Mouse (Mus musculus) heart, postnatal 0 days (tissue): ENCODE results near the gene Hba-x. TPM values are rescaled to one million over a fixed set of nuclear protein-coding genes. Genes with fewer than 3 reads are reported as not detected.

Experiments used
- ATAC-seq: fragments of 200-750 bp; cut with Nextera tagmentation; 2 replicates; pipeline ENCODE4 v1.8.0; 2017; ENCODE audit warnings: low read depth, moderate number of reproducible peaks, moderate library complexity; ENCODE audit not compliant: insufficient read depth
- DNase-seq: peaks from one replicate; pipeline ENCODE4 v3.0.0-alpha.2; 2016; ENCODE audit warnings: low spot score
- H3K27ac ChIP-seq: fragments of 300-500 bp; sonication (generic); 2 replicates; pipeline ENCODE4 v1.5.1; 2014; ENCODE audit warnings: low read depth, mild to moderate bottlenecking
- H3K27me3 ChIP-seq: fragments of 300-500 bp; sonication (generic); 2 replicates; pipeline ENCODE4 v1.6.1; 2014; ENCODE audit warnings: low read length, mixed read lengths; ENCODE audit not compliant: control insufficient read depth, insufficient read depth
- H3K36me3 ChIP-seq: fragments of 300-500 bp; sonication (generic); replicated peaks from 2 replicates; pipeline ENCODE4 v1.6.1; 2014; ENCODE audit warnings: low read length, mixed read lengths; ENCODE audit not compliant: control insufficient read depth, insufficient read depth
- H3K4me1 ChIP-seq: fragments of 300-500 bp; sonication (generic); 2 replicates; pipeline ENCODE4 v1.6.1; 2014; ENCODE audit warnings: antibody characterized with exemption; ENCODE audit not compliant: control insufficient read depth, insufficient read depth
- H3K4me2 ChIP-seq: fragments of 300-500 bp; sonication (generic); 2 replicates; pipeline ENCODE4 v1.6.1; 2014; ENCODE audit warnings: low read depth, mild to moderate bottlenecking, low read length, moderate library complexity
- H3K4me3 ChIP-seq: fragments of 300-500 bp; sonication (generic); 2 replicates; pipeline ENCODE4 v1.5.1; 2014; ENCODE audit warnings: low read depth, low read length
- H3K9ac ChIP-seq: fragments of 300-500 bp; sonication (generic); replicated peaks from 2 replicates; pipeline ENCODE4 v1.6.1; 2014; ENCODE audit warnings: low read depth, low read length, mixed read lengths
- H3K9me3 ChIP-seq: fragments of 300-500 bp; sonication (generic); replicated peaks from 2 replicates; pipeline ENCODE4 v1.6.1; 2016; ENCODE audit warnings: low read length; ENCODE audit not compliant: control insufficient read depth
- CTCF ChIP-seq: IDR thresholded peaks from 2 replicates; pipeline ENCODE4 v1.5.1; 2016; ENCODE audit warnings: antibody characterized with exemption, control low read depth, low read depth
- EP300 ChIP-seq: IDR thresholded peaks from 2 replicates; pipeline ENCODE4 v1.6.1; 2016; ENCODE audit warnings: antibody characterized with exemption, low read depth
- WGBS: fragments of 180-500 bp; shearing (Covaris S2); extraction: QIAGEN DNeasy Blood & Tissue Kit; methylation state at CpG from one replicate; pipeline ENCODE4 v1.1.7; 2014; 5-methylcytosine and 5-hydroxymethylcytosine counted together
- polyA plus RNA-seq: library from polyadenylated mRNA; unstranded; fragments of >200 nt; fragmentation: Nextera tagmentation; extraction: Ambion mirVana; gene quantifications from 2 replicates; pipeline ENCODE4 v1.2.1, GENCODE M21; 2015
- total RNA-seq: library from RNA; depleted of rRNA; stranded (reverse); fragments of >200 nt; gene quantifications from 2 replicates; pipeline ENCODE4 v1.2.3, GENCODE M21; 2014; ENCODE audit warnings: low replicate concordance

Gene Hba-x
- total and polyA plus RNA-seq, 2 experiments from 2014 or later: 0.68 TPM; not detected in 1

DNA sequence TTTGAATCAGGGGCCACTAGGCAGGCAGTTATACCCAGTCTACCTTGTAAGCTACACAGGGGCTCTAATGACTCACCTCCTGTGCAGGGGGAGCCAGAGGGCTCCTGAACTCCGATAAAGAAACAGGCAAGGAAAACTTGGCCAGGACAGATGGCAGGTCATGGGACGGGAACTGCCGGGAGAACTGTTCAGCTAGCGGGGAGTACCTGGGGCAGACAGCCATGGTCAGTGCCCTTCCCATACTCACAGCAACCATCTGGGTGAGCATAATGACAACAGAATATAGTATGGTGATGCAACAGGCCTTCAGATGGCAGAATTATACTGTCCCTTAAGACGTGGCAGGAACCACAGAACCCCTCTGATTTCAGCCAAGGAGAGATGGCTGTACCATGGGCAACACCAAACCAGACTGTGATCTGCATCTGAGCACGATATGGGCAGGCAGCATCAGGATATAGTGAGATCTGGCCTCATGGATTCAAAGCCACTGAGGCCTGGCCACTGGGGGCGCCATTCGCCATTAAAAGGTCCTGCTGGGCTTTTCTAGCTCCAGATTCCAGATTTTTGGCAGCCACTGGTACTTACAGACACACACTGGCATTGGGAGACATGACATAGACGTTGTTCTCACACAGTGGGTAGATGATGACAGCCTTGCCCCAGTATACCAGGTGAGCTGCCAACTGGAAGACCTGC lies 39.3 kb upstream of the Hba-x start:
- DNase-seq (peak; percentile 39), ATAC-seq (no peak)
- TF ChIP-seq CTCF: peak; percentile 49
- TF ChIP-seq EP300: no peak
- H3K9me3 ChIP-seq: no peaks in the 10 kb centered on the region
- no peaks in the 10 kb centered on the region for H3K27me3 ChIP-seq
- WGBS: 58% methylated on average over 9 of the region's 9 CpGs
- H3K36me3 ChIP-seq: peaks cover 54% of the 10 kb centered on the region
- H3K4me1 ChIP-seq: peaks cover 21% of the 10 kb centered on the region
- no peak overlapping the region for H3K4me3 ChIP-seq
- H3K4me2 ChIP-seq: no peak overlapping the region
- H3K9ac ChIP-seq: no peak overlapping the region
- no peak overlapping the region for H3K27ac ChIP-seq

DNA sequence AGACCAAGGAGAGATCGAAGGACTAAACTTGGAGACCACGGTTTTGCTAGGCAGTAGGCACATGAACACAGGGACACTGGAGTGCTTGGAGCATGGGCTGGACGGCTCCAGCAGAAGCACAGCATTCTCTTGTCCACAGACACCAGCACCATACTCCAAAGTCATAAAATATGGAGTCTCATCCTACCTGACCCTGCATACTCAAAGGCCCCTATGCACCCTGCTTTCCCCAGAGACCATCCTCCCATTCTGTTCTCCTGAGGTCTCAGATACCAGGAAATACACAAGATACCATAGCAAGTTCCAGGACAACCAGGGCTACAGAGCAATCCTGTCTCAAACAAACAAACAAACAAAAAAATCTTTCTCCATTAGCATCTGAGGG lies 38.8 kb upstream of the Hba-x start:
- 81% methylated on average over 3 of the region's 3 CpGs for WGBS
- H3K4me3 ChIP-seq: no peak overlapping the region
- ATAC-seq (no peak), DNase-seq (no peak)
- no peak overlapping the region for H3K27ac ChIP-seq
- H3K4me1 ChIP-seq: peaks cover 21% of the 10 kb centered on the region
- no peak overlapping the region for H3K9ac ChIP-seq
- H3K27me3 ChIP-seq: no peaks in the 10 kb centered on the region
- TF ChIP-seq EP300 (no peak), CTCF (no peak)
- H3K36me3 ChIP-seq: peaks cover 49% of the 10 kb centered on the region
- no peaks in the 10 kb centered on the region for H3K9me3 ChIP-seq
- no peak overlapping the region for H3K4me2 ChIP-seq

DNA sequence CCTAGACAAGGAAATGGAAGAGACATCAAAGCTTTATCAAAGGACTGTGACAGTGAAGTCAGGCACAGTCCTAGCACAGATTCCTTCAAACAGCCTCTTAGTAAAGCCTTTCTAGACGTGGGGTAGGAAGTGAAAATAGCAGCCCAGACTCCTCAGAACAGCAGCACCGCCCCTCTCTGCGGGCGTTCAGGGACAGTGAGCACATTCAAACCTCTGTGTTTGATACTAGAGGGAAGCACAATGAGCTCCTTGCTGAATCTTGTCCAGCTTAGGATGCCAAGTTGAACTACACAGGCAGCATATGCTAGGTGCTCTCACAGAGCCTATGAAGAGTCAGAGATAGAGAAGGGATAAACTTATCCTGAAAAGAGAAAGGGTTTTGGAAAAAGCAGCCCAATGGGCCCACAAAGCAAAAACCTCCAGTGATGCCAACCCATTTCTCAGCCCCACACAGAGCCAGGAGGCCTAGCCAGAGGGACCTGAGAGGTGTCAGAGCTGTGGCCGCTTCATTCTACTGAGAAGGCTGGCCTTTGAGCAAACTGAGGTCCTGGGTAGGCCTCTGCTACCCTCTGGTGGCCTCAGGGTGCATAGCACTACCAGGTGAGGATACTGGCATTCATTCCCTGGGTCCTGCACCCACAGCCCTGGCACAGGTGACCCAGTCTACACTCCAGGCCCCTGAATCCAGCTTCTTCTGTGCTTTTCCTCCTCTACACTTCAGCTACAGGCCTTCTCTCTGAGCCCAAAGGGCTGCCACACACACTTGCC lies 37.9 kb upstream of the Hba-x start:
- no peak overlapping the region for H3K9ac ChIP-seq
- TF ChIP-seq EP300 (no peak), CTCF (peak; percentile 98)
- peak; percentile 67 for ATAC-seq
- peaks cover 40% of the 10 kb centered on the region for H3K36me3 ChIP-seq
- H3K27me3 ChIP-seq: no peaks in the 10 kb centered on the region
- H3K4me1 ChIP-seq: peaks cover 23% of the 10 kb centered on the region
- H3K9me3 ChIP-seq: no peaks in the 10 kb centered on the region
- WGBS: 70% methylated on average over 5 of the region's 5 CpGs
- no peak overlapping the region for H3K27ac ChIP-seq
- DNase-seq: peak; percentile 63
- H3K4me2 ChIP-seq: no peak overlapping the region
- H3K4me3 ChIP-seq: no peak overlapping the region

DNA sequence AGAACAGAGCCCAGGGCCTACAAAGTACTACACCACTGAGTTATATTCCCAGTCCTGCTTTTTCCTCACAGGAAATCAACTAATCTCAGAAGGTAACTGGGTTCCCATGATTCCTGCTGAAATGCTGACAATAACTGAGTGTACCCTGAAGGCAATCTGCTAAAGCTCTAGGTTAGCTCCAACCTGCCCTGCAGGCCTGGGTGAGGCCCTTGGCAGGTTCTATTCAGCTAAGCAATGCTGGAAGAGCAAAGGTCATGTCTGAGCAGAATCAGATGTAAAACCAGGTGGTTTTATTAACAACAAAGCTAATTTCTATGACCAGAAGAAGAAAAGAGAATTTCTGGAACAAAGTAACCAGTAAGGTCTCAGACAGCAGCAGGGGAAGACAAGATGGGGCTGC lies 34.8 kb upstream of the Hba-x start:
- Histone ChIP-seq H3K4me2 (no peak overlapping the region), H3K4me1 (peaks cover 18% of the 10 kb centered on the region), H3K36me3 (peaks cover 39% of the 10 kb centered on the region; the same call in 1 of the 2 replicates), H3K27ac (no peak overlapping the region), H3K9ac (no peak overlapping the region), H3K4me3 (no peak overlapping the region), H3K9me3 (no peaks in the 10 kb centered on the region), H3K27me3 (no peaks in the 10 kb centered on the region)
- DNase-seq (no peak), ATAC-seq (no peak)
- TF ChIP-seq EP300 (no peak), CTCF (no peak)

DNA sequence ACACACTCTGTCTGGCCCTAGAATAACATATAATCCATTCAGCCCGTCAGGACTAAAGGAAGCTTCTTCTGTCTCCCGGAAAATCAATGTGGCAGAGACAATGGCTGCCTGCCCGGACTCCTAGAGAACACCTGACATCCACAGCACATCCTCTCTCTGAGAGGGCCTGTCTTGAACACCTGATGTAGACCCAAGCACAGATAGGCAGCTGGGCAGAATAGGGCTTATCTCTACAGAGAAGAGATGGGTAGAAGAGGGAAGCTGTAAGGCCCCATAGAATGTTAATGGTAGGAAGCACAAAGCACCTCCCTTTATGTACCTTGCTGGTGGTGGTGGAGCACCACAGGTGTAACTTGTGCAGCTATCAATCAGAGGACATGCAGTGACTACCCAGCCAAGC lies 34.0 kb upstream of the Hba-x start:
- no peaks in the 10 kb centered on the region for H3K9me3 ChIP-seq
- H3K4me2 ChIP-seq: no peak overlapping the region
- no peaks in the 10 kb centered on the region for H3K27me3 ChIP-seq
- DNase-seq (no peak), ATAC-seq (no peak)
- no peak overlapping the region for H3K9ac ChIP-seq
- 84% methylated on average over 3 of the region's 3 CpGs for WGBS
- H3K4me3 ChIP-seq: no peak overlapping the region
- H3K36me3 ChIP-seq: peaks cover 46% of the 10 kb centered on the region
- no peak overlapping the region for H3K27ac ChIP-seq
- TF ChIP-seq EP300 (no peak), CTCF (no peak)
- peaks cover 13% of the 10 kb centered on the region; the same call in 1 of the 2 replicates for H3K4me1 ChIP-seq
